Mouse (Mus musculus) cerebellum, adult 11 months (tissue): ENCODE measurements around the gene Entpd7.

ENCODE experiments used
- DNase-seq: peaks from one replicate; pipeline ENCODE4 v3.0.0; 2022

Gene Entpd7

DNA sequence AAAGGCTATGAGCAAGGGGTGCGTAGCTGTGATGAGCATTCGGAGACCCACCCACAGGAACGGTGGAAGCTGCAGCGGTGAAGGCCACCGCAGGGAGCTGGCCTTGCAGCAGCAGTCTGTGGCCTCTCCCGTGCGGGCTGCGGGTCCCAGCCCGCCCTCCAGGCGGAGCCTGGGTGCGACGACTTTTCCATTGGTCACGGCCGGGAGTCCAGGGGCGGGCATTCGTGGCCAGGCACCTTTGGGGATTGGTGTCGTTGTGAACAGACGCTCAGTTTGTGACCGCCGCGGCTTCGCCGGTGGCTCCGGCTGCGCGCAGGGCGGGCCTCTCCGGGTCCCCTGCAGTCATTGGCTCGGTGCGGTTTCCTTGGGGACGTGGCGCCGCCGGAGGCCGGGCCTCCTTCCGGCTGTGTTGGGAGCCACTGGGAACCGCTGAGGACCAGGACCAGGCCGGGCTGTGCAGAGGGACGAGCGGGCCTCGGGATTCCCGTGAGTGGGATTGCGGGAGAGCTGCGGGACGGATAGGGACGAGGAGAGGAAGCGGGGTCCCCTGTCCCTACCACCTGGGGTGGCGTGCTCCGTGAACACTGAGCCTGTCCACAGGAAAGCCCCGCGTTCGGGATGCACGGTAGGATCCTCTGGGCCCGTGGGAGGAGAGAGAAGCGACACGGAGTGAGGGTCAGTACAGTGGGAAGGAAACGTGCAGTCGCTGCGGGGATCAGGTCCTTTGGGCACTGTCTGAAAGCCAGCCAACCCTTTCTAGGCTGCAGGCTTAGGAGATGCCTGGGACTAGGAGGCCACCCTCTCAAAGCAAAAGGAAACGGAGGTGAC is at the start of gene Entpd7:
Gene Entpd7 (plus strand): TSS at position 254 of the 828 bp plus-strand sequence.
- peak; percentile 95 for DNase-seq

DNA sequence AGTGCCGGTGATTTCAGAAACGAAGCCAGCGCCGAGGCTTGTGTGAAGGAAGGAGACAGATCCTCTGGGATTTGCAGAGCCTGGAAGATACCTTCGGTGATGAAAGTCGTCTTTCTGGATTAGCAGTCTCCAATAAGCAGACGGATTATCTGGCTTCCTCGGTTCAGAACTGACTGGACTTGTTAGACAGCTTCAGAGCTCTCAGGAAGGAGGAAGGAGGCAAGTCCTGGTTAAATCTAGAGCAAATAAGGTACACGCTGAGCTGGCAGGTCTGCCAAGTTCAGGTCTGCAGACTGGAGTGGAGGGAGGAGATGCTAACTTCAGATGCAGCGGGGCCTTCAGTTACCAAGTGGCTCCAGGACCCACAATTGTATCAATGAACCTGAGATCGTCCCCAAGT is 47.6 kb upstream of the Entpd7 start:
- DNase-seq: no peak

DNA sequence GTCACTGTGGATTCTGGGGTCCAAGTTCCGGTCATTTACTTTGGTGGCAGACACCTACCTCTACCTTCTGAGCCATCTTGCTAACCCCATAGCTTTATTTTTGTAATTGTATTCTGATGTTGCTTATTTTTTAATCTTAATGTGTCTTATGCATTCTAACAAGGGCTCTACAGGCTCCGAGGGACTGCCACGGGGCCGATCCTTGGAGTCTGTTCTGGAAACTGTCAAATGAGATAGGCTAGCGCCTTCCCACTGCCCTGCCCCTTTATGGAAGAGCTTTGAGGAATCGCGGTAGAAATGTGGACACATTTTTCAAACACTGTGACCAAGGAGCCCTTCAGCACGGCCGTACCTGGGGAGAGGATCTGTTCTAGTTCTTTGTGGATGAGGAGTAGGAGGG is 46.6 kb upstream of the Entpd7 start:
- DNase-seq: no peak

- DNase-seq: no peak
Measured at GRCm38 (mm10) chr19:43645508-43645907, 44.0 kb upstream of the Entpd7 start.

- no peak for DNase-seq
Measured at GRCm38 (mm10) chr19:43646852-43647251, 42.6 kb upstream of the Entpd7 start.

DNA sequence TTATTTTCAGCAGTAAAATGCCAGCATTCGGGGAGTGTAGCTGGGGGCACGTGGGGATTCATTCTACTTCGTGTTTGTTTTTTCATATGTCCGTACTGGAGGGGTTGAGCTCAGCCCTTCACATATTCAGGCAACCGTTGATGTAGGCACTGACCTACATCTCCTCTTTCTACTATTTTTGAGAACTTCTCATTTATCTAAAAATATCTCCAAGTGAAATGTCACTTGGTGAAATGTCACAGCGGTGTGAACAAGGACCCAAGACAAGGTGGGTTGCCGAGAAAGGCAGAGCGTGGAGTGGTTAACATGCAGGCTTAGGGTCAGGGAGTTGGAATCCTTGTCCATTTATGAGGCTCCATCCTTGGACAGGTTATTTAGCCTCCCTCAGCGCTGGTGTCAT is 42.2 kb upstream of the Entpd7 start:
- DNase-seq: no peak

GRCm38 (mm10) chr19:43648343-43648742 is 41.1 kb upstream of the Entpd7 start:
- DNase-seq: no peak

- DNase-seq: no peak
Measured at GRCm38 (mm10) chr19:43651241-43651785, 38.2 kb upstream of the Entpd7 start.

- peak; percentile 43 for DNase-seq
Measured at GRCm38 (mm10) chr19:43655735-43656492, 33.6 kb upstream of the Entpd7 start.

DNA sequence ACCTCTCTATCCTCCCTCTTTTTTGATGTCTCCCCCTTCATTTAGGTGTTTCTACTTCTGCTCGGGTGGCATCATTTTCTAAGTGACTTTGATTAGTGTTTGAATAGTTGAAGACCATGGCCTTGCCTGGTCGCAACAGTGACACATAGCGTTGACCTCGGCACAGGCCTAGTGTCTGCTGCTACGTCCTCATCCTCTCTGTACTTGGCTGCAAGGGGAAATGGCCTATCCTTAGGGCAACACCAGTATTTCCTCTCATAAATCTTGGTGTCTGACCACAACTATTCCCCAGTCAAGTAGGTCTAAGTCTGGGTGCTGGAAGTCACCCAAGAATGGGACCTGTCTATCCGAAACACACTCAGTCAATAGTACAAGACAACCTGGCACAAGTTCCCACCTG is 29.8 kb upstream of the Entpd7 start:
- no peak for DNase-seq

- DNase-seq: no peak
Measured at GRCm38 (mm10) chr19:43660774-43661173, 28.7 kb upstream of the Entpd7 start.

DNA sequence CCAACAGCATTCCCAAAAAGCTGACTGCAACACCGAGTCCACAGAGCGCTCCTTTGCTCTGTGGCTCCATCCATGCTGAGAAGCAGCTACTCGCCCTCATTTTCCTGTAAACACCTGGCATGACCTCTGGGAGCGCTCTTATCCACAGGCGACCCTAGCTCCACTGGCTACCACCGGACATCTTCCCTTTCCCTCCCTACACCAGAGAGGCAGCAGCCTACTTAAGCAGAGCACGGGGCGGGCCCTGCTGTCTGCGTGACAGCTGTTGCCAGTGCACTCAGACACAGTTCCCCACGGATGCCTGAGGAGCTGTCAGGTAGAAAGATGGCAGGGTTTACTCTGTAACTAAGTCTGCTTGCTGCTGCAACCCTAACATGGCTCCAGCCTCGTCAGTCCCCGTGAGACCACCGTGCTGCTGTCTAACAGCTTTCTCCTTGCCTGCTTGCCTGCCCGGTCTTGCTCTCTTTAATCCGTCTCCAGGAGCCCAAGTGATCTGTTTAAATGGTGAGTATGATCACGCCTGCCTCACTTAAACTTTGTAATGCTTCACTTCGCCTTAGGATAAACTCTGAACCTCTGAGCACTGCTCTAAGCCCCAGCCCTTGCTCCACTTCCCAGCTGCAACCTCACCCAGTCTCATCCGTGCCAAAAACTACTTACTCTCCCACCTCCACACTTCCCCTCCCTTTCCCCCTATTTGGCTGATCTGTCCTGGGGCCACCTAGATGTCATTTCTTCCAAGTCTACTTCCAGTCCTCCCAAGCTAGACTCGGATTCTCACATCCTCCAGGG is 27.1 kb upstream of the Entpd7 start:
- DNase-seq: no peak

DNA sequence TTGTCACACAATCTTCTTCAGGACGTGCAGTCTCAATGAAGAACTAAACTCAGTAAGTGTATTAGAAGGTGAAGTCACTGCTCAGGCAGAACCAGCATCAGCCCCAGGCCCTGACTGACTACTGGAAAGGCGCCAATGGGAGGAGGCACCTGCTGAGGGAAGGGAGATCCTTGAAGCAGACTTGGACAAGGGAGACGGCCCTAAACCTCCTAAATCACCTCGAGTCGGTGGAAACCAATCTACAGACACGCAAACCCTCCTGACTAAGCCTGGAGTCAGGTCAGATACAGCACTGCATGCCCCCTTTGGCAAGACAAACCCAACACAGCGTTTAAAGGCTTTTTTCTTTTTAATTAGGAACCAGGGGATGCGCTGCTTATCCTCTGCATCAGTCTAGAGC is 26.0 kb upstream of the Entpd7 start:
- DNase-seq: no peak

DNA sequence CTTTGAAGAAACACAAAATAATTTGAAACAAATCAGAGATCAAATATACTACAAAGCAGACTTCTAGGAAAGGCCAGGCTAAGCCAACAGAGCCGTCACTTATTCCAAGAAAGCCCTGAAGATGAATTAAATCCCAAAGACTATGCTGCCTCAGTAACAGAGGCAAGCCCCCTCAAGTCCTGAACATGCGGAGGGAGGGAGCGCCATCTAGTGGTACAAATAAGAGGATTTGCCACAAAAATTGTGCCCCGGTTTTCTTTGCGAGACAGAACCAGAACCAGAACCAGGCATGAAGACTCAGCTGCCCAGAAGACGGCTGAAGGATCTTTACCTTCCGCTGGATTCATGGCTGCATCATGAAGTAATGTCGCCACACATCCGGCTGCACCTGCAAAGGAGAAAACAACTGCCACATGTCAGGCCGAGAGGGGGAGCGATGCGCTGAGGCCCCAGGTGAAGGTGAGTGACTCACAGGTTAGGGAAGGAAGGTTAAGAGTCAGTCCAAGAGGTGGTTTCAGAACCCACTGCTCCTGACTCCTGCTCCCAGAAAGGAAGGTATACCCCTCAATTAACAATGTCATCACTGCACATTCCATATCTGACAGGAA is 23.9 kb upstream of the Entpd7 start:
- no peak for DNase-seq

- DNase-seq: no peak
Measured at GRCm38 (mm10) chr19:43666661-43667429, 22.6 kb upstream of the Entpd7 start.

- no peak for DNase-seq
Measured at GRCm38 (mm10) chr19:43667430-43667809, 22.1 kb upstream of the Entpd7 start.

GRCm38 (mm10) chr19:43669136-43669759 is 20.2 kb upstream of the Entpd7 start:
- DNase-seq: no peak

GRCm38 (mm10) chr19:43671054-43671453 is 18.4 kb upstream of the Entpd7 start:
- no peak for DNase-seq

- DNase-seq: no peak
Measured at GRCm38 (mm10) chr19:43673513-43674315, 15.8 kb upstream of the Entpd7 start.

DNA sequence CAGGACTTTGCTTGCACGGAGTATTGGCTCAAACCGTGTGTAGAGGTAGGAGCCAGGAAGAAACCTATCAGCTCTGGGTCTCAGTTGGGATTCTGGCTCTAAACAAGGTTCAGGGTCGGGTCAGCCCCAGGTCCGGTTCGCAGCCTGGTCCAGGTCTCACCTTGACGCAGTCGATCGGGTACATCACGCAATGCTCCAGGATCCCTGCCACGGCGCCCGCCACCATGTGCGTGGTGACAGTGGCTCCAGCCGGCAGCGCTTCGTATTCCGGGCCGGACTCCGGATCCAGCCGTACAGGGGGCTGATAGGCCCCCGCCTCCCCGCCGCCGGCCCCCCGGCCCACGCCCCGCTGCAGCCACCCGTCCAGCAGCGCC is 15.2 kb upstream of the Entpd7 start:
- DNase-seq: no peak
